Mouse (Mus musculus) CH12F3 (cell line): ENCODE results near the gene Gm20388.
"Not testable (repeated sequence)": the region's sequence is repeated elsewhere in the genome, so short reads cannot be mapped to it uniquely, and the experiment has no call there.

Experiments
- in situ Hi-C: fragments of 300-500 bp; cut with MboI; formaldehyde crosslinking; loops from 2 replicates; pipeline ENCODE4 v1.14.3; 2020; ENCODE audit warnings: low sequenced_read_pairs

Gm20388 gene

DNA sequence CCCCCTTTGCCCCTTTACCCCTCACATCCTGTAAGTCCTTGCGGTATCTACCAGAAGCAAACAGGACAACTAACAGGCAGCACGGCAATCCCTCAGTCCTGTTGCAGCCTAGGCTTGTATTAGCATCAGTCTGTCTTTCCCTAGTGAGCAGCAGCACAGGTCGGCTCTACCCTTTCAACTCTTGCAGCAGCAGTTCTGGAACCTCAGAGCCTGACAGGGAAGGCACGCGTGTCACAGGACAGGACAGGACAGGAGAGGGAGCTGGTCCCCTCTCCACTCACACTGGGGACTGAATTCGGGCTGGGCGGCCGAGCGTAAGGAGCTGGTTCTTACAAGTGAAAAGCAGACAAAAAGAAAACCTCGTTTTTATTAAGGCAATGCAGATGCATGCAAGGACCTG, 3986.1 kb downstream of the Gm20388 start:
- in situ Hi-C loops: no loop called here

- in situ Hi-C loops: no loop called here
These were observed 3987.9 kb downstream of the Gm20388 start for GRCm38 (mm10) chr8:123898576-123898975.

DNA sequence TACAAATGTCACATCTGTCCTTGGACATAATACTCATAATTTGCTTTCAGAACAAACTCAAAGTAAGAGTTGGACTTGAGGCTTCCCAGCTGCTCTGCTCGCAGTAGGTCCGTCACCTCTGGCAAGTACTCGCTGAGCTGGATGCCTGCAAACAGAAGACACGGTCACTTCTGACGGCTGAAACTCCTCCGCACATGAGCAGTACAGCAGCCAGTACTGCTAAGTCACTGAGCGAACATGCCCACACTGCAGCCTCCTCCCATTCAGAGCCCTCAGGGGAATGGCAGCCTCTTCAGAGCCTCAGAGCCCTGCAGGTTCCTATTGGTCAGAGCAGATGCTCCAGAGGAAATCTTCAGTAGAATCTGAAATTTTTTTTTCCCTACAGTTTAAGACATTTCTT, 3988.7 kb downstream of the Gm20388 start:
- in situ Hi-C loops: no loop called here

DNA sequence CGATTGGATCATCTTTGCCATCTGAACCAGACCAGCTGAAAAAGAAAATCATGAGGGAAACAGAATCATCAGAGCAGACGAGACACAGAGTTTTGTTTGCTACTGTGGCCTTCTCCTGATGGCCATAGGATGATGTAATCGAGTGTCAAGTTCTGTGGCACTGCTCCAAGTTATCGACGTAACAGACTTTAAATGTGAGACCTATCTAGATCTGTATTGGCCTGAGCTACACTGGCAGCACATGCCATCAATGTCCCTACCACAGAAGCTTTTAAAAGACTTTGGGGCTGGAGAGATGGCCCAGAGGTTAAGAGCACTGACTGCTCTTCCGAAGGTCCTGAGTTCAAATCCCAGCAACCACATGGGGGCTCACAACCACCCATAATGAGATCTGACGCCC, 3992.0 kb downstream of the Gm20388 start:
- in situ Hi-C loops: no loop called here

GRCm38 (mm10) chr8:123907604-123908003, 3997.0 kb downstream of the Gm20388 start:
- in situ Hi-C loops: no loop called here

DNA sequence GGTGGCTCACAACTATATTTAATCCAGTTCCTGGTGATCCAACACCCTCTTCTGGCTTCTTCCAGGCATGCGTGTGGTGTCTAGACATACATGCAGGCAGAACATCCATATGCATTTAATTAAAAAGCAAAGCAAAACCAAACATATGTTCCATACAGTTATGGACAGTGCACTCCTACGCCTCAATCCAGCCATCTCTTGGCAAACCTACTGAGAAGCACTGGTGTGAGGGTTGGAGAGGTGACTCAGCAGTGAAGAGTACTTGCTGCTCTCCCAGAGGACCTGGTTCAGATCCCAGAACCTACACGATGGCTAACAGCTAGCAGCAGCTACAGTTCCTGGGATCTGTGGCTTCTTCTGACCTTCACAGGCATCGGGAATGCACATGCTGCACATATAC, 4001.6 kb downstream of the Gm20388 start:
- in situ Hi-C loops: no loop called here

GRCm38 (mm10) chr8:123914635-123915034, 4004.0 kb downstream of the Gm20388 start:
- in situ Hi-C loops: no loop called here

DNA sequence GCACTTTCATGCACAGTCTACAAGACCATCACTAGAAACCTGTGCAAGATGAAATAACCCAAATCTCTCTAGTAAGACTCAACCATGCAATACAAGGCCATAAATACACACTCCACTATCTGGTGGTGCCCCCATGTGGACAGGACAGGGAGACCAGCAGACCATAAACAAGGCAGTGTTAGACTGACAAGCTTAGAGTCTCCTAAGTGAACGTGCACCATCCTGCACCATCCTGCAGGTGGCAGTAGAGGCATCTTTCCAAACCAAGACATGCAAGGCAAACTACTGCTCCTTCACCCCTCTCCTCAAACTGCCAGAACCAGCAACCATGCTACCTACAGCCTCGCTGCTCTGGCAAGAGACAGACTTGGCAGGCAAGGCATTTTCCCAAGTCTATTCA, 4014.1 kb downstream of the Gm20388 start:
- in situ Hi-C loops: no loop called here

DNA sequence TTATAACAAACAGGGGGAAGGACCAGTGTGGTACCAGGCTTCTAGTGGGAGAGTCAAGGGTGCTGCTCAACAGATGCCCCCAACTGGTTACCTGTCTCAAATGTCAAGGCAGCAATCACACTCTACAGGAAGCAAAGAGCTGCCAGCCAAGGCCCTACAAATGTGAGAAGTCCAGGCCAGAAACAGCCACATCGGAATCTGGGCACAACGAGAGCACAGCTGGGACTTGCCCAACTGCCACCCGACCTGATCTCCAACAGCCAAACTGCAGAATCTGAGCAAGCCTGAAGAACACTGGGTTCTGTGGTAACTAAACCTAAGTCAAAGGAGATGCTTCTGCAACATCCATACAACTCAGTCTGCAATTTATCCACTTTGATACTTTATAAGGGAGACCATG, 4015.0 kb downstream of the Gm20388 start:
- in situ Hi-C loops: no loop called here

DNA sequence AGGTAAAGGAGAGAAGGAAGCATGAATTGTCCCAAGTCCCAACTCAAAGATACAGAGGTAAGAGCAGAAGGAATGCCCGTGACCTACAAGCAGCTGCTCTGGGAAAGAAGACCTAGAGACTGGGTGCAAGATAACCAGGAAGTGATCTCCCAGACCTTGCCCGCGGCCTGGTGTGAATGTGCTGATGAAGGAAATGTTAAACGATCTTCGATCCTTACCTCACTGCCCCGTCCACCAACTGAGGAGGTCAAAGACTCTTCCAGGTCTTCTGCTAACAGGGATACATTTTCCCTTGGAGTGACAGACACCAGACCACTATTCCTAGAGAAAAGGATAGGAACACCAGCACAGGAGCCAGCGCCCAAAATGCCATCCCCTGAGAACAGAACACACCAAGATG, 4018.4 kb downstream of the Gm20388 start:
- in situ Hi-C loops: no loop called here

DNA sequence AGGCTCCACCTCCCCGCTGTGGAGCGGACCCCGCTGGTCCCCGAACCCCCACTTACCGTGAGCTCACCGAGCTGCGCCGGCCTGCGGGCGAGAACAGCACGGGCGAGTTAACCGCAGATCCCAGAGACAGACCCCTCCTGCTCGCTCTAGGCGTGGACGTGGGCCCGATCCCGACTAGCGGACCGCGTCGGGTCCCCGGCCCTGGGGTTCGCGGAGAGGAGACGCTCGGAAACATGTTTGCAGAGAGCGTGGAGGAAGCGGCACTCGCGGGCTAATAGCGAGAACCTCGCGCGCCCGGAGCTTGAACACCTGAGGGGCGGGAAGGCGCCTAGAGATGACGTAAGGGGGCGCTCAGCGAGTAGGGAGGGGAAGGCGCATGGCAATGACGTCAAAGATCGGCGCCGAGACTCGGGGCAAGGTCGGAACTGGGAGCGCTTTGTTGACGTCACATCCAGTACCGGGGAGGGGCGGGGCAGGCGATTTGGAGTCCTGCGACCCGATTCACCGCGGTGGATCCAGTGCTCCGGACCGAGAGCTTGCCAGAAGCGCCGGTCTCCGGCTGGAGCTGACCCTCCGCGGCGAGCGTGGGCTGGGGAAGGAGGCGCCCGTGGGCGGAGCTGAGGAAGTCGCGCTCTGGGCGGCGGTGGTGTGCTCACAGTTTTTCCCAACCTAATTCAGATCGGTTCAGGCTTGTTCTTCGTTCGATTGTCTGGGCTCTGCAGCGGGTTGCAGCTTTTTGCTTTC, 4038.5 kb downstream of the Gm20388 start, which contains the start of gene Nup133:
Nup133 (minus strand) TSS at position 324 of the 744 bp plus-strand sequence.
- in situ Hi-C loops: no loop called here

DNA sequence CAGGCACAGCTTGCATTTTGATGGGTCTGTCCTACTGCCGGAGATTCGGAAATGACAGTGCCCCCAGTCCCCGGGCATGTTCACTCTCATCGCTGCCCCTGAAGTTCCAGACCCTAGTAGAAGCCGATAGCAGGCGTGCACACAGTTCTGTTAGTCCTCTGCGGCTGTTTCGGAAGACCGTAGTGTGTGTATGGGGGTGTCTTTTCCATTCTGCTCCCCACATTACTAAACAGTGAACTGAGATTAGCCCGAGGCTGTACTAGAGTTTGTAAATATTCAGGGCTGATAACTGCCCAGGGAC, 4039.0 kb downstream of the Gm20388 start:
- in situ Hi-C loops: no loop called here

GRCm38 (mm10) chr8:123950077-123950802, 4039.6 kb downstream of the Gm20388 start:
- in situ Hi-C loops: no loop called here

DNA sequence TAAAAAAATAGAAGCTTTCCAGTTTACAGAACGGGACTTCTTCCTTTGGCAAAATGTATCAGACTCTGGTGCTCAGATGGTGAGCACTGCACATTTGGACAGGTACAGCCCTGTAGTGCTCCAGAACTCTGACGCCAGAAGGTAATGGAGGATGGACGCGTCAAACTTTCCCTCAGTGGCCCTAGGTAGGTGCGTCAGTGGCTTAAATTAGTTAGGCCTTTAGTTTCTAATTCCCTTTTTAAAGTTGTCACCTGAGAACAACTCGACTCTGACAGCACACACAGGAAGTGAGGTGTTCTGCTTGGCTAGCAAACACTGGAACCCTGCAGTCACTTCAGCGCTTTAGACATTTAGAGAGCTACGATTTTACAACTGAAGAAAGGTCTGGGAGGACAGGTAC, 4043.0 kb downstream of the Gm20388 start:
- in situ Hi-C loops: no loop called here

DNA sequence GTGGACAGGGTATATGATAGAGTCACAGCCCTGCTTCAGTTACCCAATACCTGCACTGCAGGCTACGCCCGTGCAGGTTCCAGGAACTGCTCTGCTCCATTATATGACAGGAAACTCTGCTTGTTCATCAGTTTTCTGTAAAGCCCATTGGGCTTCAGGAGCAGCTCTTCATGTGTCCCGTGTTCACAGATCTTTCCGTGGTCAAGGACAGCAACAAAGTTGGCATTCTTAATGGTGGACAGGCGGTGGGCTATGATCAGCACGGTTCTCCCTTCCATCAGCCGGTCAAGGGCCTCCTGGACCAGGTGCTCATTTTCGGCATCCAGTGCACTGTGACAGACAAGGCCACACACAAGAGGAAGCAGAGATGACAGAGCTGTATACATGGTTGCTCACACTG, 4043.6 kb downstream of the Gm20388 start:
- in situ Hi-C loops: no loop called here

GRCm38 (mm10) chr8:123958130-123958529, 4047.5 kb downstream of the Gm20388 start:
- in situ Hi-C loops: no loop called here

GRCm38 (mm10) chr8:123959473-123959872, 4048.8 kb downstream of the Gm20388 start:
- in situ Hi-C loops: no loop called here

GRCm38 (mm10) chr8:123960056-123960455, 4049.4 kb downstream of the Gm20388 start:
- in situ Hi-C loops: no loop called here

GRCm38 (mm10) chr8:123960556-123960955, 4049.9 kb downstream of the Gm20388 start:
- in situ Hi-C loops: not testable (repeated sequence)

DNA sequence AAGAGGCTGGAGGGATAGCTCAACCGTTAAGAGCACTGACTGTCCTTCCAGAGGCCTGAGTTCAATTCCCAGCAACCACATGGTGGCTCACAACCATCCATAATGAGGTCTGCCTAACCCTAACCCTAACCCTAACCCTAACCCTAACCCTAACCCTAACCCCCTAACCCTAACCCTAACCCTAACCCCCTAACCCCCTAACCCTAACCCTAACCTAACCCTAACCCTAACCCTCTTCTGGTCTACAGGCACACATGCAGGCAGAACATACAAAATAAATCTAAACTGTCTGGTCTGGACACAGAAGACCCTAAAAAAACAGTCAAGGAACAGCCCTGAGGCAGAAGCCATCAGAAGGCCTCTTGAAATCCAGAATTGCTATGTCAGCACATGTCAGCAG, 4050.7 kb downstream of the Gm20388 start:
- in situ Hi-C loops: no loop called here

DNA sequence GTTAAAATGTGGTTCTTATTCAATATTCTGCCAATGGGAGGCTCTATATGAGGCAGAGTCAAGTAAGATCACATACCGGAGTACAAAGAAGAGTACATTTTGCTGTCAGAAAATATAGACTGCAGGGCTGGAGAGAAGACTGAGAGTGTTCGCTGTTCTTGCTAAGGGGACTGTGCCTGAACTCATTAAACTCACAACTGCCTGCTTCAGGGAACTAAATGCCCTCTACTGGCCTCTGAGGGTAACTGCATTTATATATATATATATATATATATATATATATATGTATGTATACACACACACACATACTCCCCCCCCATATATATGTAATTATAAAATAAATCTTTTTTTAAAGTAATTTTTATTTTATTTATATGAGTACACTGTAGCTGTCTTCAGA, 4056.3 kb downstream of the Gm20388 start:
- in situ Hi-C loops: no loop called here

DNA sequence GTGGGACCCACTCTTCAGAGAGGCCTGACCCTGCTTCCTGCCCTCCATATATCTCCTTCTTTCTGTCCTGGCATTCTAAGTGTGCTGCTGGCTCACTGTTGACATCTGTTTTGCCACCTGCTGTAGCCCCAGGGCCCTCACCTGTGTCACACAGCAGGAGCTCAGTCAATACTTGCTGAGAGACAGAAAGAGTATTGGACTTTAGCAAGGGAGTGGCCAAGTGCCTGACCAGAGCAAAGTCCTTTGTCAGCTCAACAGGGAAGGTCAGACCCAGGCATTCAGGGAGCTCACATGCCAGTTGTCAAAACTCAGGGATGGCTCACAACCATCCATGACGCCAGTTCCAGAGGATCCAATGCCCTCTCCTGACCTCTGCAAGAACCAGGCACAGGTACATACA, 4062.9 kb downstream of the Gm20388 start:
- in situ Hi-C loops: no loop called here

- in situ Hi-C loops: no loop called here
These were observed 4066.9 kb downstream of the Gm20388 start for GRCm38 (mm10) chr8:123977499-123977898.
